Mouse (Mus musculus) retina, embryonic 14.5 days (tissue): ENCODE data around the gene Wwp2.
A peak's percentile ranks its signal among the peaks of the same experiment; 100 is the strongest.

Experiments
- DNase-seq: peaks from one replicate; pipeline ENCODE4 v3.0.0-alpha.2; 2015; ENCODE audit warnings: low spot score

Gene Wwp2

DNA sequence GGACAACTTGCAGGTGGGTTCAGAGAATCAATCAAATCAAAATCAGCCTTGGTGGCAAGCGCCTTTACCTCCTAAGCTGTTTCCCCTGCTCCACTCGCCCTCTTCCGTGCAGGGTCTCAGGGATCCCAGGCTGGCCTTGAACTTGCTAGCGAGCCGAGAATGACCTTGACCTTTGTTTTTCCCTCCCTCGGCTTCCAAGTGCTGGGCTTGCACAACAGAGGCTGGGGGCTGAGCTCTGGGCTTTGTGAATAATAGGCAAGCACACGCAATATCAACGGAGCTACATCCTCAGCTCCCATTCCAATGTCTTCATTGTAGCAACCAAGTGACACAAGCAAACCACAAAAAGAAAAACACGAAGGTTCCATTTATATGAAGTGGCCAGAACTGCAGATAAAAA lies 126.0 kb downstream of the Wwp2 start:
- no peak for DNase-seq

DNA sequence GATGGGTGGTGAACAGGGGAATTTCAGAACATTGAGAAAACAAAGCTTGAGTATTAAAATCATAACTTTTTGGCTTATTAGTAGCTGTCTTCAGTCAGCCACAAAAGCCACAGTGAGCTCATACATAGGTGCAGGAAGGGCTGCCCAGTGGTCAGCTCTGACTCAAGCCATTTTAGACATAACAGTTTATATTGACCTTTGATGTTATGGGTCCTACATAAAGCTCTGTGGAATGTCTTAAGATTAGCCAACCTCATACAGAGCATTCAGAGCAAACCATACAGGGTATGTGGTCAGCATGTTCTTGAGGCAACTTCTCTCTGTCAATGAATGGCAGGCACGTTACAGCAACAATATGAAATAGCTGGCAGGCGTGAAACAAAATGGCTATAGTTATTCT lies 134.9 kb downstream of the Wwp2 start:
- no peak for DNase-seq

DNA sequence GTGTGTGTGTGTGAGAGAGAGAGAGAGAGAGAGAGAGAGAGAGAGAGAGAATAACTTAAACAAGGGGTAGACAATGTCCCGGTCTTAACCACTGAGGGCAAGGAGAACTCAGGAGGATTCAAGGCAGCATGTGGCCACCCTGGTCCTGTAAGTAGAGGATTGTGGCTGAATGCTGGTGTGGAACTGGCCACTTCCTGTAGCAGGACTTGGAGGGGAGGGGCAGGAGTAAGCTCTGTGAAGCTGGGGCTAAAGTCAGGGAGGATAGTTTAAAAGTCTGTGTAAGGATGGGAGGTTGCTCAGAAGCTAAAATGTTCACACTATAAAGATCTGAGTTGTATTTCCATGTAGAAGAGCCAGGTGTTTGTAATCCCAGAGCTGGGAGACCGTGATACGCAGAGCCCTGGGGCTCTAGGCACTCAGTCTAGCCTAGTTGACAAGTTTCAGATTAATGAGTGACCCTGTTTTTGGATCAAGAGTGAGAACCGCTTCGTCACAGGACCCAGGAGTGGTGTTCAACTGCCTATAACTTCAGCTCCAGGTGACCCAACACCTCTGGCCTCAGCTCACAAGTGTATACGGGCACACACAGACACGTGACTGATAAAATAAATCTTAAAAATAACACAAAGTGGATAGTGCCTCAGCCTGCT lies 135.4 kb downstream of the Wwp2 start:
- no peak for DNase-seq

DNA sequence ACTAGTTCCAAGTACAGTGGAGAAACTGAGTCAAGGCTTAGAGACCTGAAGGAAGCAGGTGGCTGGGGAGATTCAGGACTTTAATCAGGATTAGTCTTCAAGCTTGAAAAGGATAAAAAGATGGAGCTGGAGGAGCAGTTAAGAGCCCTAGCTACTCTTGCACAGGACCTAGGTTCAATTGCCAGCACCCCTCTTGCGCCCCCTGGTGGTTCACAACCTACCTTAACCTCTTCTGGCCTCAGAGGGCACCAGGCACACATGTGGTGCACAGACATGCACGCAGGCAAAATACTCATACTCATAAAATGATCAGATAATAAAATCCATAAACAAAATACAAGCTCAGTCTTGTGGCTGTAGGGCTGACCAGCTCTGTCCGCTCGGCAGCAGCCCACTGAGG lies 136.3 kb downstream of the Wwp2 start:
- DNase-seq, result peak; percentile 74

DNA sequence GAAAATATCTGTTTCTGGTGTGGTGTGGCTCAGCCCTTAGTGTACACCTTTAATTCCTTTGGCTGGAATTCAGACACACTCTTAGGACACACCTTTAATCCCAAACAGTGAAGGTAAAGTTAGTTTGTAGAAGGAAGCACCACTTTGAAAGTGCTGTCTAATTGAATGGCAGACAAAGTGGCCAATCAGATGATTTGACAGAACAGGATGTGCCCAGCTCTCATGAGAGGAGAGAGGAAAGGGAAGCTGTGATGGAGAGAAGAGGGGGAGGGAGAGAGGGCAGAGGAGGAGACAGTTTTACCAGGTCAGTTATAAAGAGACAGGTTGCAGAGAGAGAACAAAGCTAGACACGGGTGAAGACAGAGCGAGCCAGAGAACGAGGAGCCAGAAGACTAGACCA lies 138.6 kb downstream of the Wwp2 start:
- no peak for DNase-seq

DNA sequence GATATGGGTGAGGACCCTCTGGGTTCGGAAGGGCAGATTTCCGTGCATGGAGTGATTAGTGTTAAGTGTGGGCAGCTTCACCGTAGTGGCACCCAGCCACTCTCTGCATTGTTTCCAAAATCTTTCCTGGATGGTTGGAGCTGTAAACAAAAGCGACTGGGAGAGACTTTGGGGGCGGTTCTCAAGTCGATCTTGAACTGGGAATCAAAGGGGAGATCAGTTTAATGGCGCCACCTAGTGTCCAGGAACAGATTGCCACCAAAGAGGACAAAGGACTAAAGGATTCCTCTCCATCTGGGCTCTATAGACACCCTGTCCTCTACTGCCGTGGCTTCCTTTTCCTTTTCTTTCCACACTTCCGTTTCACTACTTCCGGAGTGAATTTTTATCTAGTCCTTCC lies 140.5 kb downstream of the Wwp2 start:
- peak; percentile 97 for DNase-seq

DNA sequence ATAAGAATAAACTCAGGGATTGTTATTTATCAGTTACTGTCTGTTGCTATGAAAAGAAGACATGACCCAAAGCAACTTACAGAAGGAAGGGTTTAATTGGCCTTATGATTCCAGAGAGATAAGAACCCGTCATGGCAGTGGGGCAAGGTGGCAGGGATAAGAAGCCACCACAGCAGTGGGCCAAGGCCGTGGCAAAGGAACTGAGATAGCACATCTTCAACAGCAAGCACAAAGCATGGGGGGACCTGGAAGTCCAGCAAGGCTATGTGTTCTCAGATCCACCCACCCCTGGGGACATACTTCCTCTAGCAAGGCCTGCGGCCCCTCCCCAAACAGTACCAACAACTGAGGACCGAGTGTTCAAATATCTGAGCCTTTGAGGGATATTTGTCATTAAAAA lies 141.5 kb downstream of the Wwp2 start:
- DNase-seq, result no peak

DNA sequence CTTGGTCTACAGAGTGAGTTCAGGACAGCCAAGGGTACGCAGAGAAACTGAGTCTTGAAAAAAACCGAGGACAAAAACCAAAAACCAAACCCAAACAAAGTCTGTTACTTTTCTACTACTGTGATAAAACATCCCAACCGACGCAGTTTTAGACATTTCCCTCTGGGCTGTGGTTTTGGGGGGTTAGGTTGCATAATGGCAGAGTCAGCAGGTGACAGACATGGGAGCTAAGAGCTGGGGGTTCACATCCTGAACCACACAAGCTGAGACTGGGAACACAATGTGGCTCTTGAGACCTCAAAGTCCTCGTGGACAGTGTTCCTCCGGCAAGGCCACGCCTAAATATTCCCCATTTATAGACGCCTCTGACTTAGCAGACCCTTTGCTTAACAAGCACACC lies 142.0 kb downstream of the Wwp2 start:
- DNase-seq, result no peak

DNA sequence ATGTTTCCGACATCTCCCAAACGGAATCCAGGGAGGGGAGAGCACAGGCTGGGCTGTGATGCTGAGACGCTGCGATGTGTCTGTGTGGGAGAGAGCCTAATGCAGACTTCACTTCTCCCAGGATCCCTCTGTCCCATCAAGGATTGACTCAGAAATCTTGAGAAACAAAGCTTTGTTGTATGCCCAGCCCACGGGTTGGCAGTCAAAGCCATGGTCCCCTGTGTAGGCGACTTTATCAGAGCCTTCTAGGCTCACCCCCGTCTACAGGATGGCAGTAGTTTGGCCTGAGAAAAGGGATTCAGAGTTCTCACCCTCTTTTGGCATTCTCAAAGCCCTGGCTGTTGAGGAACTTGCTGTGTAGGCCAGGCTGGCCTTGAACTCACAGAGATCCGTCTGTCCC lies 142.4 kb downstream of the Wwp2 start:
- no peak for DNase-seq

DNA sequence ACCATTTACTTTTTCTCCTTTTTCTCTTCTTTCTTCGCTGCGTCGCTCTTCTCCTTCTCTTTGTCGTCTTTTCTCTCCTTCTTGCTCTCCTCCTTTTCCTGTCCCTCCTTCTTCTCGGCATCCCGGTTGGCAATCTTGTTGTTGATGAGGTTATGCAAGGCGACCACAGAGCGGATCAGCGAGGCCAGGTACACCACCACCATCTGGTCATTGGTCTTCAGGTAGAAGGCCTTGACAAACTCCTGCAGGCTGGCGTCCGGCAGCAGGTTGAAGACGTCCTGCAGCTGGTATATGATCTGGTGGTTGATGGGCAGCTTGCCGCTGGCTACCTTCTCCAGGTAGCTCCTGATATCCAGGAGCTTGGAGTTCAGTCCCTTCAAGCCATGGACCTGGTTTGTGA lies 144.7 kb downstream of the Wwp2 start:
- DNase-seq, result no peak

DNA sequence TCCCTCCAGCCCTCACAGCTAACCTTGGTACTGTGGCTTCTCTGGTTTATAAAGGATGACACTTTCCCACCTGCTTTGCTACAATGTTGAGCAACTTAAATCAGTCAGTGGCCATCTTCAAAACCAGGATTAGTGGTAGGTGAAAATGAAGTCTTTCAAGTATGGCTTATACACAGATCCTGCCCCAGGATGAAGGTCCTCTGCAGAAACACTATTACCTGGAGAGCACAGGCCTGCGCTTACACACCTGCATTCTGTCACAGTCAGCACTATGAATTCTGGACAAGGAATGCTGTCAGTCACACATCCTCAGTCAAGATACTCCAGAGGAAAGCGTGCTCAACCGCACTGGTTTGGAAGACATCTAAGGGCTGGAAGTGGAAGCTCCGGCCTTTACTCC lies 145.4 kb downstream of the Wwp2 start:
- no peak for DNase-seq

DNA sequence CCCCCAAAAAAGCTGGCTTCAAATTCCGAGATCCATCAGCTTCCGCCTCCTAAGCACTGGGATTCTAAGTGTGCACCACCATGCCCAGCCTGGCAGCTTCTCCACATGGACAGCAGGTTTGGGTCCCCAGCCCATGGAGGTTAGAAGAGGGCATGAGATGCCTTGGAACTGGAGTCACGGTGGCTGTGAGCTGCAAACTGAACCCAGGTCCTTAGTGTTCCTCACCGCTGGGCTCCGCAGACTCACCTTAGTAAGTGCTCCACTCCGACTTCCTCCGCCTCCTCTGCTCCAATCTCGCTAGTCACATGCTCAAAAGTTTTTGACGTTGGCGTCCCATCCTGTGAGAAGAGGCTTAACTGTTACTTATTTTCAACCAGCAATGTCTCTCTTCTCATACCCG lies 146.0 kb downstream of the Wwp2 start:
- DNase-seq, result no peak

DNA sequence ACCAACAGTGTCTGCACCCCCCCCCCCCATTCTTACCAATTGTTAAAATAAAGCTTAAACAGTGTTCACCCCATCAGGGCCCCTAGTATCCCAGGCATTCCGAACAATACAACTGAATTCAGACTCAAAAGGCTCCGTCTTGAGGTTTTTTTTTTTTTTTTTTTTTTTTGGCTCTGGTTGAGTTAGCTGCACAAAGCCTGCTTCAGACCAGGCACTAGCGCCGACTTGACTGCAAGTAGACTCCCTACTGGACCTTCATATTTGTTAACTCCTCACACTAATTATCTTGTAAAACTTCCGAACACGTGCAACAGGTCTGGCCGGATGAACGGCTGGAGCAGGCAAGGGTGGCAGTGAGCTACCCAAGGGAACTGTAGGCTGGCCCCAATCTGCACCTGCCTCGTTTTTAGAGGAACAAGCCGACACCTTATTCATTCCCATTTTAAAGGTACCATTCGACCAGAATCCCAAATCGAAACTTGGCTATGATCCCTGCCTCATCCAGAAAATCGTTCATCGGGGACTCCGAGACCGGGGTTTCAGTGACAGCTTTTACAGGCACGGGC lies 151.3 kb downstream of the Wwp2 start:
- DNase-seq, result peak; percentile 23

DNA sequence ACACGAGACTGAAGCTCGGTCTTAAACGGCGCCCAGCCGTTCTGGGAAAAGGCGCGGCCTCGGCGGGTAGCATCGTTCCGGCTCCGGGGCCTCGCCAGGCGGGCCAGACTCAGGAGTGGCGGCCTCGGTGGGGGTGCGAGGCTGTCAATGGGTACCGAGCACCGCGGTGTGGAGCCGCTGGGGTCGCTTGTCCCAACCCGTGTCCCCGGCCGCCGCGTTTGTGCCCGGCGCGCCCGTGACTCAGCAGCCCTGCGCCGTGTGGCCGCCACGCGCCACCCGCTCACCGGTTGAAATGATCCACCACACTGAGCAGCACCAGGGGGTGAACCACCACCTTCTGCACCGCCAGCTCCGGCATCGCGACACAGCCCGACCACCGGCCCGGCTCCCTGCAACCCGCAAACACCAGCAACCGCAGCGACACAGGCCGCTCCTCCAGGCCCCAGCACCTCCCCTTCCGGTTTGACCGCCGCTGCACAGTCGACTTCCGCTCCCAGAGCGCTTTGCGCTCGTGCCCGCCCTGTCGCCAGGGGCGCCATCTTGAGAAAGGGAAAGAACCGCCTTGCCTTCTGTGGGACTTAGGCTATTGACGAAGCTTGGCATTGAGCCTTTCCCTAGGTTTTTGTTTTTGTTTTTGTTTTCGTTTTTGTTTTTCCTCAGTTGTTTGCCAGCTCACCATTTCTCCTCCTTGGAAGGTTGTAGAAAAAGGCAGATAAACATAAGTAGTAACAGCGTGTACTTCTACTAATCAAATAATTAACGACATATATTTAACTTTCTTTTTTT lies 152.0 kb downstream of the Wwp2 start, which contains the start of gene Psmd7:
Gene Psmd7 (minus strand): TSS at position 470 of the 786 bp plus-strand sequence.
- peak; percentile 96 for DNase-seq

DNA sequence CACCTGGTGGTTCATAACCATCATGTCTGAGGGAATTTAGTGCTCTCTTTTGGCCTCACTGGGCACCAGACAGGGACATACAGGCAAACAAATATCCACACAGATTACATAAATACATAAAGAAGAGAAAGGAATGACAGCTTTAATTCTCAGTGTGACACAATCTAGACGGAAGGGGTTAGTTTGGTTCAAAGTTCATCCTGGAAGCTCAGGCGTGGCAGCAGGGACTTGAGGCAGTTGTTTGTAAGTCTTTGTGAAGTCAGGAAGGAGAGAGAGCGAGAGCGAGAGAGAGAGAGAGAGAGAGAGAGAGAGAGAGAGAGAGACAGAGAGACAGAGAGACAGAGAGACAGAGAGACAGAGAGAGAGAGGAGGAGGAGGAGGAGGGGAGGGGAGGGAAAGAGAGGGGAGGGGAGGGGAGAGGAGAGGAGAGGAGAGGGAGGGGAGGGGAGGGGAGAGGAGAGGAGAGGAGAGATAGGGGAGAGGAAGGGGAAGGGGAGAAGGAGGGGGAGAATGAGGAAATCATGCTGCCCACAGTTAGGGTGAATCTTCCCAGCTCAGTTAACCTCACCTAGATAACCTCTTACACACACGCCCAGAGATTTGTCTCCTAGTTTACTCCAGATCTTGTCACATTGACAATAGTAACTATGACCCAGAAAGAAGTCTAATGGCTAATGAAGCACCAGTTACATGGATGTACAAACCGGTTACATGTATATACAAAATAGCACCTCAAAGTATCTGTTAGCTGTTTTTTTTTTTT lies 158.0 kb downstream of the Wwp2 start:
- DNase-seq, result no peak

DNA sequence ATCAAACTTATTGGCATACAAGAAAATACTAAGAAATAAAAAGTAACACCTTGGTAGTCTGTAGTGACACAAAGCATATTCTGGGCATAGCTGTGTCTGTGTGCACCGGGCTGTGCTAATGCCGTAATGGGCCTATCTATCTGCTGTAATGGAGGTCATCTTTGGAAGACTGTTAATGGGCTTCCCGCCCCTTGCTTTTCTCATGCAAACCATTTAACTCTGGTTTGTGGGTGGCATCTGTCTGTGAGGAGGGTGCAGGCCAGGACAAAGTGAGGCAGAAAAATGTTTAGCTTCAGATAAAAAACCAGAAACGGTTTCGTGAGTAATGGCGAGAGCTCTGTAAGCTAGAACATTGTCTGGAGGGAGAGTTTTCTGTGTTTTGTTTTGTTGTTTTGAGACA lies 158.7 kb downstream of the Wwp2 start:
- DNase-seq, result peak; percentile 20

DNA sequence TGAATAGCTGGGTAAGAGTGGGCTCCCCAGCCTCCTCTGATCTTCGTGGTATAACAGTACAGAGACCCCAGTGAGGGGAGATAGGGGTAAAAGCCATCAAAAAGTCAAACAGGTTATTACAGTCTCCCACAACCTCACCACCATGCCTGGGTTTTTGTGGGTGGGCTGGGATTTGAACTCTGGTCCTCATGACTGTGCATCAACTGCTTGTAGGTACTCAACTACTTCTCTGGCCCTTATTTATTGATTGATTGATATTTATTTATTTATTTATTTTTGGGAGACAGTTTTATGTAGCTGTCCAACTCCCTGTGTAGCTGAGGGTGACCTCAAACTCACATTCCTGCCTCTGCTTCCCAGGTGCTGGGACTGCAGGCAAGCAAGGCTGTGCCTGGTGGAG lies 161.6 kb downstream of the Wwp2 start:
- DNase-seq, result no peak

DNA sequence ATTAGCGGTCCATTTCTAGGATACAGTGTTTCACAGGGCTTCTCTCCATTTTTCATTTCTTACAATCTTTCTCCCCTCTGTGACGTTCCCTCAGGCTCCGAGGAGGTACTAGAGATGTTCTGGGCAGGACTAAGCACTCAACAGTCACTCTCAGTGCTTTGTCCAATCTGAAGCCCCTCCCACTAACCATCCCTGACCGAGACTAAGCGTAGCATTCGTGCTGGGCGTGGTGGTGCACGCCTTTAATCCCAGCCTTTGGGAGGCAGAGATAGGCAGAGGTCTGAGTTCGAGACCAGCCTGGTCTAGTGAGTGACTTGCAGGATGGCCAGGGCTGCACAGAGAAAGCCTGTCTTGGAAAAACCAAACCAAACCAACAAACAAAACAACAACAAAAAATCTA lies 163.5 kb downstream of the Wwp2 start:
- DNase-seq, result no peak

DNA sequence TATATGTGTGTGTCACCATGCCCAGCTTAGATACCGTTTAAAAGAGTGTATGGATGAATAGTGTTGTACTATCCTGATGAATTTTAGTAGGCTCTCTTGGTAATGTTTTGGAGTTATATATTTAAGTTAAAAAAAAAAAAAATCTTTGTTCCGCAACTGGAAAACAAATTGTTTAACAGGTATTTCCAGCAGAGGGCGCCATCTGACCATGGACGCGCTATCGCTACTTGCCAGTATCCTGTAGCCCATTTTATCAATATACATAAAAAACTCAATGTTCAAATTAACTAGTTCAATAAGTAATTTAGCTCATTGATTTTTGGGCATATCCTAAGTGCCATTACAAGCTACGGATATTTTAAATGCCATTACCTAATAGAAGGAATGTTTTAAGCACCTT lies 166.9 kb downstream of the Wwp2 start:
- DNase-seq, result peak; percentile 88
